Mouse (Mus musculus): Measurements from ENCODE around the gene Lgmn. TPM values are rescaled to one million over a fixed set of nuclear protein-coding genes. Genes with fewer than 3 reads are reported as not detected.

The Lgmn gene
- total RNA-seq (2014; rRNA removed; ENCODE audit: low replicate concordance) (97.7 and 118 TPM in 2 replicates), polyA plus RNA-seq (2015; fragmentation: Nextera tagmentation; extraction: Ambion mirVana) (94.0 and 96.0 TPM in 2 replicates)

GRCm38 (mm10) chr12:102439632-102440023 is at the start of gene Lgmn:
TSS of gene Lgmn (minus strand) at chr12:102439813.
- H3K27ac ChIP-seq (ENCODE audit: low read depth) = peak within 1 kb of the TSS; percentile 79
- no peaks in the 10 kb centered on the region for H3K36me3 ChIP-seq (replicated peaks; ENCODE audit: control insufficient read depth, insufficient read depth, low read length)
- DNase-seq (ENCODE audit: low spot score) (peak; percentile 98), ATAC-seq (ENCODE audit: insufficient read depth, low read depth) (peak; percentile 98)
- peaks cover 6% of the 10 kb centered on the region; the same call in 1 of the 2 replicates for H3K4me1 ChIP-seq (ENCODE audit: control insufficient read depth, insufficient read depth)
- H3K4me3 ChIP-seq (ENCODE audit: low read depth, low read length) = peak within 1 kb of the TSS; percentile 81
- TF ChIP-seq CTCF (IDR thresholded peaks at IDR 0.05; ENCODE audit: low read depth) (no peak), EP300 (IDR thresholded peaks at IDR 0.05; ENCODE audit: low read depth) (no peak)
- peak within 1 kb of the TSS; percentile 85 for H3K4me2 ChIP-seq (ENCODE audit: low read depth, low read length)
- WGBS = under 1% methylated on average over 28 of the region's 28 CpGs
- no peaks in the 10 kb centered on the region for H3K9me3 ChIP-seq (replicated peaks; ENCODE audit: control insufficient read depth, low read length)
- peak within 1 kb of the TSS; percentile 55 for H3K9ac ChIP-seq (replicated peaks; ENCODE audit: low read depth, low read length)
- H3K27me3 ChIP-seq (ENCODE audit: control insufficient read depth, insufficient read depth, low read length) = no peaks in the 10 kb centered on the region

GRCm38 (mm10) chr12:102484946-102485345 is 45.3 kb upstream of the Lgmn start:
- no peak overlapping the region for H3K4me3 ChIP-seq (ENCODE audit: low read depth, low read length)
- H3K4me1 ChIP-seq (ENCODE audit: control insufficient read depth, insufficient read depth) = no peaks in the 10 kb centered on the region
- no peak overlapping the region for H3K9ac ChIP-seq (replicated peaks; ENCODE audit: low read depth, low read length)
- no peak overlapping the region for H3K27ac ChIP-seq (ENCODE audit: low read depth)
- no peak for ATAC-seq (ENCODE audit: insufficient read depth, low read depth)
- H3K36me3 ChIP-seq (replicated peaks; ENCODE audit: control insufficient read depth, insufficient read depth, low read length) = peaks cover 88% of the 10 kb centered on the region
- 55% methylated on average over 3 of the region's 3 CpGs for WGBS
- H3K27me3 ChIP-seq (ENCODE audit: control insufficient read depth, insufficient read depth, low read length) = no peaks in the 10 kb centered on the region
- no peak for DNase-seq (ENCODE audit: low spot score)
- no peak overlapping the region for H3K4me2 ChIP-seq (ENCODE audit: low read depth, low read length)
- no peaks in the 10 kb centered on the region for H3K9me3 ChIP-seq (replicated peaks; ENCODE audit: control insufficient read depth, low read length)
- TF ChIP-seq CTCF (IDR thresholded peaks at IDR 0.05; ENCODE audit: low read depth) (no peak), EP300 (IDR thresholded peaks at IDR 0.05; ENCODE audit: low read depth) (no peak)

- H3K27ac ChIP-seq (ENCODE audit: low read depth) = no peak overlapping the region
- 90% methylated on average over 4 of the region's 4 CpGs for WGBS
- no peak overlapping the region for H3K9ac ChIP-seq (replicated peaks; ENCODE audit: low read depth, low read length)
- DNase-seq (ENCODE audit: low spot score) (no peak), ATAC-seq (ENCODE audit: insufficient read depth, low read depth) (no peak)
- H3K4me1 ChIP-seq (ENCODE audit: control insufficient read depth, insufficient read depth) = no peaks in the 10 kb centered on the region
- no peak overlapping the region for H3K4me3 ChIP-seq (ENCODE audit: low read depth, low read length)
- TF ChIP-seq CTCF (IDR thresholded peaks at IDR 0.05; ENCODE audit: low read depth) = no peak
- TF ChIP-seq EP300 (IDR thresholded peaks at IDR 0.05; ENCODE audit: low read depth) = no peak
- H3K9me3 ChIP-seq (replicated peaks; ENCODE audit: control insufficient read depth, low read length) = no peaks in the 10 kb centered on the region
- no peak overlapping the region for H3K4me2 ChIP-seq (ENCODE audit: low read depth, low read length)
- H3K27me3 ChIP-seq (ENCODE audit: control insufficient read depth, insufficient read depth, low read length) = no peaks in the 10 kb centered on the region
- peaks cover 70% of the 10 kb centered on the region for H3K36me3 ChIP-seq (replicated peaks; ENCODE audit: control insufficient read depth, insufficient read depth, low read length)
Measured at GRCm38 (mm10) chr12:102480481-102480880, 40.9 kb upstream of the Lgmn start.

GRCm38 (mm10) chr12:102474411-102474810 is 34.8 kb upstream of the Lgmn start:
- H3K4me3 ChIP-seq (ENCODE audit: low read depth, low read length) = no peak overlapping the region
- no peaks in the 10 kb centered on the region for H3K27me3 ChIP-seq (ENCODE audit: control insufficient read depth, insufficient read depth, low read length)
- no peak overlapping the region for H3K9ac ChIP-seq (replicated peaks; ENCODE audit: low read depth, low read length)
- no peaks in the 10 kb centered on the region for H3K9me3 ChIP-seq (replicated peaks; ENCODE audit: control insufficient read depth, low read length)
- H3K4me2 ChIP-seq (ENCODE audit: low read depth, low read length) = no peak overlapping the region
- no peaks in the 10 kb centered on the region for H3K4me1 ChIP-seq (ENCODE audit: control insufficient read depth, insufficient read depth)
- no peak overlapping the region for H3K27ac ChIP-seq (ENCODE audit: low read depth)
- ATAC-seq (ENCODE audit: insufficient read depth, low read depth) (no peak), DNase-seq (ENCODE audit: low spot score) (no peak)
- peaks cover 47% of the 10 kb centered on the region for H3K36me3 ChIP-seq (replicated peaks; ENCODE audit: control insufficient read depth, insufficient read depth, low read length)
- TF ChIP-seq EP300 (IDR thresholded peaks at IDR 0.05; ENCODE audit: low read depth) (no peak), CTCF (IDR thresholded peaks at IDR 0.05; ENCODE audit: low read depth) (no peak)
- 85% methylated on average over 7 of the region's 7 CpGs for WGBS

GRCm38 (mm10) chr12:102468894-102469764 is 29.5 kb upstream of the Lgmn start, which contains the start of gene Golga5:
TSS of gene Golga5 (plus strand) at chr12:102469135.
- WGBS = under 1% methylated on average over 73 of the region's 86 CpGs
- TF ChIP-seq CTCF (IDR thresholded peaks at IDR 0.05; ENCODE audit: low read depth) (0 out of 2 replicates have a peak, but pooled peaks have one; percentile 3), EP300 (IDR thresholded peaks at IDR 0.05; ENCODE audit: low read depth) (0 out of 2 replicates have a peak, but pooled peaks have one; percentile 56)
- peak; percentile 97 for DNase-seq (ENCODE audit: low spot score)

More at GRCm38 (mm10) chr12:102468894-102469764, 29.5 kb upstream of the Lgmn start, which contains the start of gene Golga5:
- peak within 1 kb of the TSS; percentile 88 for H3K4me2 ChIP-seq (ENCODE audit: low read depth, low read length)
- H3K27ac ChIP-seq (ENCODE audit: low read depth) = peak within 1 kb of the TSS; percentile 86
- H3K9me3 ChIP-seq (replicated peaks; ENCODE audit: control insufficient read depth, low read length) = no peaks in the 10 kb centered on the region
- H3K4me1 ChIP-seq (ENCODE audit: control insufficient read depth, insufficient read depth) = no peaks in the 10 kb centered on the region
- no peaks in the 10 kb centered on the region for H3K27me3 ChIP-seq (ENCODE audit: control insufficient read depth, insufficient read depth, low read length)
- H3K36me3 ChIP-seq (replicated peaks; ENCODE audit: control insufficient read depth, insufficient read depth, low read length) = peaks cover 23% of the 10 kb centered on the region
- H3K9ac ChIP-seq (replicated peaks; ENCODE audit: low read depth, low read length) = peak within 1 kb of the TSS; percentile 90
- H3K4me3 ChIP-seq (ENCODE audit: low read depth, low read length) = peak within 1 kb of the TSS; percentile 89
- peak; percentile 99 for ATAC-seq (ENCODE audit: insufficient read depth, low read depth)
